Mouse (Mus musculus) granulocyte monocyte progenitor cell, adult 5-6 weeks (primary cell): Measurements from ENCODE around the gene Snx17. TPM values are rescaled to one million over a fixed set of nuclear protein-coding genes. Genes with fewer than 3 reads are reported as not detected.

Experiments
- ATAC-seq: replicated peaks from 2 replicates; pipeline ENCODE4 v1.8.0; 2016; ENCODE audit warnings: mild to moderate bottlenecking, moderate TSS enrichment, inconsistent platforms; ENCODE audit not compliant: poor library complexity, severe bottlenecking
- total RNA-seq, 2 experiments: library from RNA; stranded (forward) in 1 of 2; stranded (reverse) in 1 of 2; fragments of 200-712, 200-1000 nt in 1 of 2; fragments of >200 nt in 1 of 2; fragmentation: Nextera tagmentation in 1 of 2; gene quantifications; 2 replicates each; pipeline ENCODE4 v1.2.3; 2014 to 2017

Snx17 gene
- total RNA-seq, 2 experiments from 2014 or later, result 58.9 to 65.5 TPM

DNA sequence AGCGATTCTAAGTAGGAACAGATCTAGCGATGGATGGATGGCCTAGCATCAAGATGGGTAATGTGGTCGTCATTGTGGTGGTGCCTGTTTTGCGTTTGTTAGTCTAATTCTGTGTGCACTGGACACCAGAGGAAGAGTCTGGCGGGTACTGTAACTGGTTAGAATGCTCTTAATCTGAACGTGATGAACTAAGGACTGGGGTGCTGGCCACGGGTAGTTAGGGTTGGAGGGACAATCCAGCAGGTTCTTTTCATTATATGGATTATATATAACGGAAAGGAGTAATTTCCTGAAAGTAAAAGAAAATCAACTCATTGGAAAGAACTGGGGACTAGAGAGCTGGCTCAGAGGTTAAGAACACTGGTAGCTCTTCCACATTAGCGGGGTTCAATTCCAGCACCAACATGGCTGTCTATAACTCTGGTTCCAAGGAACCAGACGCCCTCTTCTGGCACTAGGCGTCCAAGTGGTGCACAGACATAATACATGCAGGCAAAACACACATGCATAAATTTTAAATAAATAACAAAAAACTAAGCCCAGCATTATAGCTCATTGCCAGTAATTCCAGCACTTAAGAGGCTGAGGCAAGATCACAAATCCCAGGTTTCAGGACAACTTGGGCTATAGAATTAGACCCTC lies 28.4 kb downstream of the Snx17 start:
- ATAC-seq, result 0 out of 2 replicates have a peak, but pooled peaks have one; percentile 13

DNA sequence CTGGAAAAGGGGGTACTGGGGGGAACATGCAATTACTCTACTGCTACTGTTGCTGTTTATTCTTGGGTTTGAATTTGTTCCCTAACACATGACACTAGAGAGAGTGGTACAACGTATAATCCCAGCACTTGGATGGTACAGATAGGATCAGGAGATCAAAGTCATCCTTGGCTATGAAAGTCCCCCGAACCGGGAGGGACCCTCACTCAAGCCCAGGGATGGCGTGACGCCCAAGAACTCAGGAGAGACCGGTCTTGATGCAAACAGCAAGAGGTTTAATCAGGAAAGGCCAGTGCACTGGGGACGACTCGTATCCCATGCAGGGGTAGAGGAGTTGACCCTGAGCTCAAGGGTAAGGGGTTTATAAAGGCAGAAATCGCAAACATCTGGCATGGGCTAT lies 29.7 kb downstream of the Snx17 start:
- no peak for ATAC-seq

DNA sequence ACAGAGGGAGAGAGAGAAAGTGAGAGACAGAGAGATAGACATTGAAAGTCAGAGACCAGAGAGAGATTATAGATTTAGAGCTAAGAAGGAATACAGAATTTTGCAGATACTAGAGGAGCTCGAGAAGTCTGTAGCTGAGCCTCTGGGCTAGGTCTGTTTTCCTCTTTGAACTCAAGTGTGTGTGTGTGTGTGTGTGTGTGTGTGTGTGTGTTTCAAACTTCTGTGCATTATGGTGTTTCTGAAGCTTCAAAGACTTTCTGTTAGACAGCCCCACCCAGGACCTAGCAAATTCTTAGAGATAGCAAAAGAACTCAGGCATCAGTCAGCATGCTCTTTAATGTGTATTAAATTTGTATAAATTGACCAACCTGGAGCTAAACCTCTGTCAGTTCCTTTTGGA lies 33.6 kb downstream of the Snx17 start:
- ATAC-seq, result no peak

DNA sequence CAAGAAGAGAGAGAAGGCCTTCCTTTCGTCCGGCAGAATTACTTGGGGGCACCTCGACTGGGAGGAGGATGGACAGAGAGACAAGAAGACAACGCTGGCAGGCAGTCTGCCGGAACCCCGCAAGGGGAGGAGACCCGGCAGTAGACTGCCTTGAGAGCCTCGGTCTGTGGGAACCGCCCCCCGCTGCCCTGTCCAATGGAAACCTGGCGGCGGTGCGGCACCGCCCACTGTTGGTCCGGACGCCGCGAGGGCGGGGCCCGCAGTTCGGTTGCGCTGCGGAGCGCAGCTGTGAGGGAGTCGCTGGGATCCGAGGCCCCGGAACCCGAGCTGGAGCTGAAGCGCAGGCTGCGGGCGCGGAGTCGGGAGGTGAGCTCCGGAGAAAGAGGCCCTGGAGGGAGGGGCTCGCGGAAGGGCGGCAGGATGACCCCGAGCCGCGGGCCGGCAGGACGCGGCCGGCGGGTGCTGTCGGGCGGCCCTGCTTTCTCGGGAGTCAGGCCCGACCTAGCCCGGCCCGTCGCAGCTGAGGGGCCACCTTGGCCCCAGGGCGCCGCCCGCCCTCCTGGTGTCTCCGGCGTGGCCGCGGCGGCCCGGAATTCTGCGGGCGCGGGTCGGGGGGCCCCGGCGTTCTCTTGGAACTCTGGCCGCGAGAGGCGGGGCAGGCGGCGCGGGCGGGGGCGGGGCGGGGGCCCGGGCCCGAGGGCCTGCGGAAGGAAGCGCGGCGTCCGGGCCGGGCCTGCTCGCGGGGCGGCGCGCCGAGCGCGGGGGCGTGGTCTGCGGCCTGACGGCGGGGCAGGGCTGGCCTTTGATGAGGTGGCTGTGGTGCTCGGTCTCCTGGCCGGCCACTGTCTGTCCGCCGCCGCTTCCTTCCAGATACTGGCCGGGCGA lies 47.9 kb downstream of the Snx17 start, which contains the start of the genes Nrbp1 and Gm9970:
Gene Nrbp1, plus strand, starts transcription at position 228 of the 885 bp plus-strand sequence.
Gene Gm9970, minus strand, starts transcription at position 596 of the 885 bp plus-strand sequence.
- ATAC-seq, result peak; percentile 95

DNA sequence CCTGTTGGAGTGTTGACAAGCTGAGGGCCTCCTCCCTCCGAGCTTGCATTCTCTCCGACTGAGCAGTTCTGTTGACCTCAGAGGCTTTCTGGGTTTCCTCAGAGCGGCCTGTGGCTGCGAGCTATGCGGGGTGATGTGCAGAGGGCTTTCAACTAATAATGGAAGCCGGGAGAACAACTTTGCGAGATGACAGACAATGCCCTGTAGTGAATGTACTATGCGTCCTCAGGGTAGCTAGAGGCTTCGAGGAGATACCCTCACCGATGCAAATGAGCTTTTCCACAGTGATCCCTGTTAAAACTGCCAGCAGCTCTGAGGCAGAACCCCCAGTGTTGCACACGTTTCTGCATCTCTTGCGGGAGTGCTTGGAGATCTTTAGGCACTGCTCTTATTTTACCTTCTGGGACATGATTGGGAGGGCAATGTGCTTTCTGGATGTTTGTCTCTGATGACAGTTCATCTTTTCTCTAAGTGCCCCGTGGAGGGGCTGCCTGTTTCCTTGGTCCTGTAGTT lies 48.6 kb downstream of the Snx17 start:
- ATAC-seq, result peak; percentile 4

DNA sequence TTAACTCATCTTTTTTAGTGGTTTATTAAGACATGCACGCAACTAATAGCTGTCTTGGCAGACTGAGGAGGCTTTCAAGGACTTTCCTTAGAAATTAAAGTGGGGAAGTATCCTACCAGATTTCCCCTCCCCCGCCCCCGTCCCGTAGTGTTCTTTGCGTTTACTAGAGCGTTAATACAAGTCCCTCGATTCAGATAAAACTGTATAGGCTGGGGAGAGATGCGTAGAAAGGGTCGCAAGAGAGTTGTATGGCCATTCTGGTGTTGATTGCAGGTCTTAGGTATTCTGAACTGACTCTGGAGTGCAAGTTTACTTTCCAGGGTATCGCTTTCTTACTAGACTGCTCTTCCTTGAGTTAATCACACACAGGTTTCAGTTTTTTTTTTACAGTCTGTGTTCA lies 49.2 kb downstream of the Snx17 start:
- no peak for ATAC-seq

Other genes with a start within 250 kb of the Snx17 start
- gene Cgref1, start 247.6 kb upstream of the Snx17 start, total RNA-seq (2014; fragmentation: Nextera tagmentation), result not detected in 2 replicates
- gene Cgref1, start 247.6 kb upstream of the Snx17 start, total RNA-seq (2017), result 0.62 TPM in 1 of 2 replicates, not detected in the other
- gene Preb, start 232.9 kb upstream of the Snx17 start, total RNA-seq (2014; fragmentation: Nextera tagmentation), result 103 and 127 TPM in 2 replicates
- gene Preb, start 232.9 kb upstream of the Snx17 start, total RNA-seq (2017), result 42.7 and 67.9 TPM in 2 replicates
- not detected in 2 replicates for gene Tcf23, start 224.6 kb upstream of the Snx17 start, total RNA-seq (2014; fragmentation: Nextera tagmentation)
- gene Tcf23, start 224.6 kb upstream of the Snx17 start, total RNA-seq (2017), result not detected in 2 replicates
- gene Atraid, start 144.9 kb upstream of the Snx17 start, total RNA-seq (2014; fragmentation: Nextera tagmentation), result 42.7 and 79.1 TPM in 2 replicates
- gene Atraid, start 144.9 kb upstream of the Snx17 start, total RNA-seq (2017), result 44.7 and 59.4 TPM in 2 replicates
- gene Slc5a6, start 144.3 kb upstream of the Snx17 start, total RNA-seq (2014; fragmentation: Nextera tagmentation), result 7.2 and 7.9 TPM in 2 replicates
- 5.8 and 8.8 TPM in 2 replicates for gene Slc5a6, start 144.3 kb upstream of the Snx17 start, total RNA-seq (2017)
- gene Cad, start 138.4 kb upstream of the Snx17 start, total RNA-seq (2014; fragmentation: Nextera tagmentation), result 57.4 and 70.3 TPM in 2 replicates
- gene Cad, start 138.4 kb upstream of the Snx17 start, total RNA-seq (2017), result 23.1 and 39.5 TPM in 2 replicates
- not detected in 2 replicates for gene Dnajc5g, start 86.9 kb upstream of the Snx17 start, total RNA-seq (2014; fragmentation: Nextera tagmentation)
- gene Dnajc5g, start 86.9 kb upstream of the Snx17 start, total RNA-seq (2017), result not detected in 2 replicates
- gene Slc30a3, start 85.0 kb upstream of the Snx17 start, total RNA-seq (2014; fragmentation: Nextera tagmentation), result not detected in 2 replicates
- gene Slc30a3, start 85.0 kb upstream of the Snx17 start, total RNA-seq (2017), result not detected in 2 replicates
- gene Trim54, start 76.5 kb upstream of the Snx17 start, total RNA-seq (2014; fragmentation: Nextera tagmentation), result not detected in 2 replicates
- not detected in 2 replicates for gene Trim54, start 76.5 kb upstream of the Snx17 start, total RNA-seq (2017)
- not detected in 2 replicates for gene Ucn, start 54.4 kb upstream of the Snx17 start, total RNA-seq (2014; fragmentation: Nextera tagmentation)
- gene Ucn, start 54.4 kb upstream of the Snx17 start, total RNA-seq (2017), result not detected in 2 replicates
- 19.6 and 42.3 TPM in 2 replicates for gene Mpv17, start 39.0 kb upstream of the Snx17 start, total RNA-seq (2014; fragmentation: Nextera tagmentation)
- 20.9 and 32.9 TPM in 2 replicates for gene Mpv17, start 39.0 kb upstream of the Snx17 start, total RNA-seq (2017)
- 1.5 and 6.6 TPM in 2 replicates for gene Gm29609, start 13.3 kb upstream of the Snx17 start, total RNA-seq (2014; fragmentation: Nextera tagmentation)
- 0.36 TPM in 1 of 2 replicates, not detected in the other for gene Gm29609, start 13.3 kb upstream of the Snx17 start, total RNA-seq (2017)
- 94.6 and 100 TPM in 2 replicates for gene Gtf3c2, start 13.1 kb upstream of the Snx17 start, total RNA-seq (2014; fragmentation: Nextera tagmentation)
- 52.0 and 59.8 TPM in 2 replicates for gene Gtf3c2, start 13.1 kb upstream of the Snx17 start, total RNA-seq (2017)
- gene Eif2b4, start 203 bp downstream of the Snx17 start, total RNA-seq (2014; fragmentation: Nextera tagmentation), result 68.3 and 91.6 TPM in 2 replicates
- 50.0 and 65.6 TPM in 2 replicates for gene Eif2b4, start 203 bp downstream of the Snx17 start, total RNA-seq (2017)
- gene Zfp513, start 9.1 kb downstream of the Snx17 start, total RNA-seq (2014; fragmentation: Nextera tagmentation), result 10.6 and 15.4 TPM in 2 replicates
- gene Zfp513, start 9.1 kb downstream of the Snx17 start, total RNA-seq (2017), result 5.9 and 6.9 TPM in 2 replicates
- gene Ppm1g, start 27.5 kb downstream of the Snx17 start, total RNA-seq (2014; fragmentation: Nextera tagmentation), result 155 and 167 TPM in 2 replicates
- gene Ppm1g, start 27.5 kb downstream of the Snx17 start, total RNA-seq (2017), result 175 and 201 TPM in 2 replicates
- 65.6 and 75.4 TPM in 2 replicates for gene Nrbp1, start 47.6 kb downstream of the Snx17 start, total RNA-seq (2014; fragmentation: Nextera tagmentation)
- 79.2 and 99.5 TPM in 2 replicates for gene Nrbp1, start 47.6 kb downstream of the Snx17 start, total RNA-seq (2017)
- gene Gm9970, start 48.0 kb downstream of the Snx17 start, total RNA-seq (2014; fragmentation: Nextera tagmentation), result not detected in 2 replicates
- not detected in 2 replicates for gene Gm9970, start 48.0 kb downstream of the Snx17 start, total RNA-seq (2017)
- gene Krtcap3, start 58.5 kb downstream of the Snx17 start, total RNA-seq (2014; fragmentation: Nextera tagmentation), result 1.6 and 19.8 TPM in 2 replicates
- gene Krtcap3, start 58.5 kb downstream of the Snx17 start, total RNA-seq (2017), result 1.6 and 4.7 TPM in 2 replicates
- 16.5 and 29.2 TPM in 2 replicates for gene Ift172, start 97.9 kb downstream of the Snx17 start, total RNA-seq (2014; fragmentation: Nextera tagmentation)
- gene Ift172, start 97.9 kb downstream of the Snx17 start, total RNA-seq (2017), result 12.7 and 44.9 TPM in 2 replicates
- not detected in 2 replicates for gene Fndc4, start 102.9 kb downstream of the Snx17 start, total RNA-seq (2014; fragmentation: Nextera tagmentation)
- gene Fndc4, start 102.9 kb downstream of the Snx17 start, total RNA-seq (2017), result not detected in 2 replicates
- not detected in 2 replicates for gene Gckr, start 104.2 kb downstream of the Snx17 start, total RNA-seq (2014; fragmentation: Nextera tagmentation)
- not detected in 2 replicates for gene Gckr, start 104.2 kb downstream of the Snx17 start, total RNA-seq (2017)